Mouse (Mus musculus): ENCODE results near the gene Tollip. TPM values are rescaled to one million over a fixed set of nuclear protein-coding genes. Genes with fewer than 3 reads are reported as not detected.

Gene Tollip
- total RNA-seq, 2 experiments from 2014 or later: 47.2 to 47.7 TPM

Other genes with a start within 250 kb of the Tollip start
- 1 to 10 TPM in 1 of 2 experiments, under 1 TPM in 1; 0.74 to 1.3 TPM for gene Muc2, start 228.2 kb downstream of the Tollip start, total RNA-seq (2021)
- not detected for gene Muc5ac, start 129.5 kb downstream of the Tollip start, total RNA-seq (2021)
- under 1 TPM in 1 of 2 experiments, not detected in 1; 0.38 TPM for gene Muc5b, start 79.4 kb downstream of the Tollip start, total RNA-seq (2021)
- under 1 TPM; 0.29 to 0.50 TPM for gene Brsk2, start 31.2 kb upstream of the Tollip start, total RNA-seq (2021)
- 10 to 100 TPM; 39.4 to 43.2 TPM for gene Mob2, start 142.6 kb upstream of the Tollip start, total RNA-seq (2021)
- gene Dusp8, start 177.3 kb upstream of the Tollip start, total RNA-seq (2021): 10 to 100 TPM; 28.0 to 30.0 TPM
- not detected for gene Gm45618, start 202.2 kb upstream of the Tollip start, total RNA-seq (2021)
- not detected for gene Gm39115, start 217.5 kb upstream of the Tollip start, total RNA-seq (2021)
- gene Gm45337, start 226.1 kb upstream of the Tollip start, total RNA-seq (2021): not detected
- not detected for gene Gm29735, start 238.6 kb upstream of the Tollip start, total RNA-seq (2021)
- gene Gm4553, start 247.2 kb upstream of the Tollip start, total RNA-seq (2021): not detected